Mouse (Mus musculus): ENCODE measurements at regions not wholly inside any gene's neighbourhood (a gene's known extent, or its start where the extent isn't known, plus 50 kb on each side); places are given as distances from the start of the nearest gene placed in this dataset.
"Not testable (repeated sequence)": the region's sequence is repeated elsewhere in the genome, so short reads cannot be mapped to it uniquely, and the experiment has no call there.

DNA sequence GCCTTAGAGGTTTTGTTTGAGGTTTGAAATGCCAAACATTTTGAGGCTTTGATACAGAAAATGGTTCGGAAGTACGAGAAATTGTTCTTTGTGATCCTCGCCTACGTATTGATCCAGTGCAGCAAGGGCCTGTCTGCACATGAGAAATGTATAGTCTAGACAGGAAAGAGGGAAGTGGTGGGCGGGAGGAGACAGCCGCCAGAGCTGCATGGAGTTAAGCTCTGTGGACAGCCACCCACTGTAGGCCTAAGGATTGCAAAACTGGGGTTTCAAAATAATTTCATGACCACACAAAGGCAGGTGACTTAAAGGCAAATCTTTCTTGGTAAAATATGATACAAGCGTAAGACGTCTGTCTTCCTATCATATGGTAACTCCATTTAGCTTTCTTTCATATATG, 178.4 kb downstream of the Csl start:
- DNase-seq (ENCODE audit: low read depth, low spot score) = no peak

DNA sequence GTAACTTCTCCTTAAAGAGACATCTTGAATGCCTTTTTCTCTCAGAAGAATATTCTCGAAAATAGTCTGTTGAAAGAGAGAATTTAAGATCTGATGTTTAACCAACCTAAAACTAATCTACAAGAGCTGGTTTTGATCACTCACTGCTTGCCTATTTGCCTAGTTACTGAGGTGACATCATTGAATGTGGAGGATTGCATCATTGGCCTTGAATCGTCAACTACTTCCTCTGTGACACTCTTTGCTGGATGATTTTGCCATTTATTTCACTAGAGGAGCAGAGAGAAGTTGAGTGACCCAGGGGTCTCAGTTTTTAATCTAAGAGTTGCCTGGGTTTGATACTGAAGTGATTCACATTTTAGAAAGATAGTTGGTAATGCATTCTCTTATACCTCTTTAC, 174.6 kb downstream of the Csl start:
- DNase-seq (ENCODE audit: low read depth, low spot score) = no peak

DNA sequence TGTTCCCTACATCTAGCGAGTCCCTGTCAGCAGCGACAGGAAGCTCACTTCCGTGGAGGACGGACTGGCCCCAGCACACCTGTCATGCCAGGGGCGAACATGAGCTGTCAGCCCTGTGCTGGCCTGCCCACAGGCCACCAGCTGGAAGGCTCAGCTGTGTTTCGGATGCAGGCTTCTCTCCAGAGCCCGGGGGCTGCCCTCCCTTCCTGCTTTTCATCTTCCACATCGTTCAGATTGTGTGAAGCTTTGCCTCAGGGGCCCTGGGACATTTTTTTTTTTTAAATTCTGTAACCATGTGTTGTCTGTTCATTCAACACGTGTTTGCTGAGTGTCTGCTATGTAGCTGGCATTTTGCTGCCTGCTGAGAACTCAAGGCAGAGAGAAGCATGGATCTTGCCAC, 167.2 kb downstream of the Csl start:
- DNase-seq (ENCODE audit: low read depth, low spot score) = no peak

DNA sequence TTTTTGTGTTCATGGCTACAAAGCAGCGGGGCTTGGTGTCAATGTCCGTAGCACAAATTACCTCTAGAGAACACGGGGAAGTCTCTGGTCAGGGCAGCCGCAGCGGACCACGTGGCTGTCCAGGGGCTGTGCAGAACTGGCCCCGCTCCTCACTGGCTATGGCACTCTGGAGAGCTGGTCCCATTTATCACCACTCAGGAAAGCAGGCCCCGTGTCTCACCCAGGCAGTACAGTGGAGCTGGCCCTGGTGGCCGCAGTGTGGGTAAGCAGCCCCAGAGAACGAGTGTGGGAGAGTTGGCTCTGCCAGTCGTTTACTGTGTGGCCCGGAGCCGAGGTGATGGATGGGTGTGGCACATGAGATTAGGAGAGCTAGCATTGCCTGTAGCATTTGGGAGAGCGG, 163.8 kb downstream of the Csl start:
- DNase-seq (ENCODE audit: low read depth, low spot score) = no peak

DNA sequence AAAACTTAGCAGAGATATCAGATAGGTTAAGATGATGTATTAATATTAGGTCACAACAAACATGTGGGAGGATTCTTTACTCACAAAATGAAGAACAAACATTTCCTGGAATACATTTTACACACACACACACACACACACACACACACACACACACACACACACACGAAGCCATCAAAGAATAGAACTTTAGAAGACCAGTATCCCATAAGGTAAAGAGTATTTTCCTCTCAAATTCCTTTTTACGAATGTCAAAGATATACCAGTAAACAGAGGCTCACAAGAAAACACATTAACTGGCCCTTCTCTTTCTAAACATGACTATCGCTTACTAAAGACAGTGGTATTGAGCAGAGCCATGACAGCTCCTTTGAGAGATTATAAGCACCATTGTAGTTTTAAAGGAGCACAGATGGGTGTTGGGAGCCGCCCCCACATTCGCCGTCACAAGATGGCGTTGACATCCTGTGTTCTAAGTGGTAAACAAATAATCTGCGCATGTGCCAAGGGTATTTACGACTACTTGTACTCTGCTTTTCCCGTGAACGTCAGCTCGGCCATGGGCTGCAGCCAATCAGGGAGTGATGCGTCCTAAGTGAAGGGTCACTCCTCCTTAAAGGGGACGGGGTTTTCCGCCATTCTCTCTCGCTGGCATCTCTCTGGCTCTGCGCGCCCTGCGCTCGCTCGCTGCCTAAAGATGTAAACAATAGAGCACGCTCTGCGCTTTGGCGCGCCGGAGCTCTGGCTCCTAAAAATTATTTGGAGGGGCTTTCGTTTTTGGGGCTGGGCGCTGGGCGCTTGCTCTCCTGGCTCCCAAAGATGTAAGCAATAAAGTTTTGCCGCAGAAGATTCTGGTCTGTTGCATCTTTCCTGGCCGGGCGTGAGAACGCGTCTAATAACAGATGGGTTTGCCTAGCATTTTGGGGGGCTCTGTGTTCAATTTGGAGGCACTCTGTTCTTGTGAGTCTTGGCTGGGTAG, 160.0 kb downstream of the Csl start:
- not testable (repeated sequence) for DNase-seq (ENCODE audit: low read depth, low spot score)

DNA sequence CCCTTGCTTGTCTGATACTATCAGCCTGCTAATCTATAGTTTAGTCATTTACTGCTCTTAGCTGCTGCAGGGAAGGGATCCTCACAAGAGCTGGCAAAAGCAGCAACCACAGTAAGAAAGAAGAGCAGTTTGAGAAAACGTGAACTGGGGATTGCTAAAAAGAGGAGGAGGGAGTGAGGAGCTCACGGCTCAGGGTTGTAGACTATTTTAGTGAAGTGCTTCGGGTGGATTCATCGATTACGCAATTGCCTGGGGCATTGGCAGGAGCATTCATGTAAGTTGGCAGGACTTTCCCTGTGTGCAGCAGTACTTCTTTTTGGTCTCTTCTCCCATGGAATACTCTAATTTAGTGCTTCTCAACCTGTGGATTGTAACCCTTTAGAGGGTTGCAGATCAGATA, 157.1 kb downstream of the Csl start:
- no peak for DNase-seq (ENCODE audit: low read depth, low spot score)

DNA sequence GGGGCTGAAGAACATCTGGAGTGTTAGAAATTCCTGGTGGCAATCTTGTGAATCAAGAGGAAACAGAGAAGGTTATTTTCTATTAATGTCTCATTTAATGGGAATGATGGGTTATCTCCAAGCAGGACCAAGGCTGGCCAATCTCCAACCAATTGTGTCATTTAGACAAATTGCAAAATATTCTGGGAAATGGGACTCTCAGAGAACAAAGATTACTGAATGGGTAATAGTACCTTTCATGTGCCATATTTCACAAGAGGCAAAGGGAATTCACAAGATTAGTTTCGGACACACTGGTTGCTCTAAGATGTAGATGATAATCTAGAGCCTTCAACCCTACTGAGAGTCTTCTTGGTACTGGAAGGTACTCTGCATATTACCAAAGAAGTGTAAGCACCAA, 155.3 kb downstream of the Csl start:
- DNase-seq (ENCODE audit: low read depth, low spot score) = no peak

DNA sequence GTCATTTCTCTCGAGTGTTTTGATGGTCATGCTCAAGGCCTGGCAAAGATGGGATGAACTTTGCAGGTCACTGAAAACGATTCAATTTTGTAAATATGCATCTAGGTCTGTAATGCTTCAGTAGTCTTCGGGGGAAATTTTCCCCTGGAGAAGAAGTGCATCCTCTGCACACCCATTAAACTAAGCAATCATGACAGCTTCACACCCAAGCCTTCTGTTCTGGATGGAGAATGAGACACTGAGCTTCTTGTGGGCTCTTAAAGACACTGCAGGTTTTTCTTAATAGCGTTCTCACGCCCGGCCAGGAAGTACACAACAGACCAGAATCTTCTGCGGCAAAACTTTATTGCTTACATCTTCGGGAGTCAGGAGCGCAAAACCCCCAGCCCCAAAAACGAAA, 151.0 kb downstream of the Csl start:
- DNase-seq (ENCODE audit: low read depth, low spot score) = no peak

DNA sequence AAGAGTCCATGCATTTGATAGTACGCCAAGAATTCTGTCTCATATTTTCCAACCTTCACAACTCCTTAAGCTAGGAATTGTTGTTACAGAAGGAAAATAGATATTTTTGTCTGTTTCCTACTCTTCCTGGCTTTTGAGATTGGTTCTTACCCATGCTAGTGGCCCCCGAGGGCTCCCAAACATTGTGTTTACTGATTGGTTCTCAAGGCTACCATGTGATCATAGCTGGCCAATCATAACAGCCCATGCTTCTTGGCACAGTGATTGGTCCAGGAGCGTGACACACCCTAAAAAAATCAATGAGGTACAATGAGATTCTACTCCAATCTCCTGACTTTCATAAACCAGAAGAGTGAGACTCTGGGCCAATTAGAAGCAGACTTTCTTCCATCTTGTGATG, 150.0 kb downstream of the Csl start:
- no peak for DNase-seq (ENCODE audit: low read depth, low spot score)

DNA sequence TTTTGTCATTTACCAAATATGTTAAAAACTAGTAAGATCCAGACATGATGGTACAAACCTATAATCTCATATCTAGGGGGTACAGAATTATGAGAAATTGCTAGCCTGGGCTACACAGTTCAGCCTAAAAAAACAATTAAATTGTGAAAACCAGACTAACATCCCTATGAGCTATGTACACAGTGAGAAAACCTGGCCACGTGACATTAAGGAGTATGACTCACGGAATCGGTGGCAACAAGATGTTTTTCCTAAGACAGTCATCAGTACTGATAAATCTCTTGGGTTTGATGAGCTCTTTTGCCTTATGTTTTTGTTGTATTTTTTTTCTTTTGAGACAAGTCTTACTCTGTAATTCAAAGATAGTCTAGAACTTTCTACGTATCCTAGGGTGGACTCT, 148.6 kb downstream of the Csl start:
- no peak for DNase-seq (ENCODE audit: low read depth, low spot score)

DNA sequence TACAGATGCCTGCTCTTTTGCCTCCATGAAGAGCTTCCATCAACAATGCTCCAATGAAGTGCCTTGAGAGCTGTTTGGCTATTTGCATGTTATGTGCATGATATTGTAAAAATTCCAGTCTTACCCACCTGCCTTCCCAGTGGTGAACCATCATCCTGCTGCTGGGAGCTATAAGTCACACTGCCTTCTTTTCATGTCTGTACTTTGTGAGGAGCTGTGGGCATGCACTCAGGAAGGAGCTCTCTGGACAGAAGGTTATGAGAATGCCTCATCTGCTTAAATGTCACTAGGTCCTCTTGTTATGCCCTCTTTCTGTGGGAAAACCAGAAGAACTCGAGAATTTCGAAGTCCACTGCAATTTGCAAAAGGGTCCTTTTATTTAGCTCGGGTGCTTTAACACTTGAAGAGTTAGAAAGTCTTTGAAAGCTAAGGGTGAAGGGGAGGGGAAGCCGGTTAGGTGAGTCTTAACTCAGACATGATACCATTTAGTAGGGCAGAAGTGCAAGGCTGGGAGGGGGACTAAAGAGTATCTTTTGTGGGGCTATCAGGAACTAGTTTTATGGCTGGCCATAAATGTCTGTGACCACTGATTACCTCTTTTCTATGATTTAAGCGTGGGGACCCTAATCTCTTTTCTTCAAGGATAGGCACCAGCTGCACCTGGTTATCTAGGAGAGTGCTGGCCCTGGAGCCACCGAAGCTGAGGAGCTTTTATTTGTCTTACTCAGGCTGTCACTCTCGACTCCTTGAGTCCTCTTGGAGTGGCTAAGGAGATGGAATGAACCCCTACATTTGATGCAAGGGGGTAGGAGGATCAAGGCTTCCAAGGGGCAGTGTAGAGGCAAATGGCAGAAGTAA, 144.8 kb downstream of the Csl start:
- DNase-seq (ENCODE audit: low read depth, low spot score) = no peak

DNA sequence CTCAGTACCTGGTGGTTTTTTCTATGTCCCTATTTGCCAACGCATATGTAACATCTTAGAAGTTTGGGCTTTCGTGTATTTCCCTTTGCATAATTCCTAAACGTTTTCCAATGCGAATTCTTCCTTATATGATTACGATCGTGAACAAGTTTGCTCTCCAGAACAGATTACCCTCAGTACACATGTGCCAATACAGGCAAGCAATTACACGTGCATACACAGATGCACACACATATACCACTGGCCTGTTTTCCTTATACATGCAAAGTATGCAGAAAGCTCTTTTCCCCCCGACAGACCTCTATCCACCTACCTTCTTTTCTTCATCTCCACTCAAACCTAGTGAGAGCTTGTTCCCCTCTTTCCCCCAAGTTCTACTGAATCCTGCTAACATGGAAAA, 144.1 kb downstream of the Csl start:
- DNase-seq (ENCODE audit: low read depth, low spot score) = no peak

DNA sequence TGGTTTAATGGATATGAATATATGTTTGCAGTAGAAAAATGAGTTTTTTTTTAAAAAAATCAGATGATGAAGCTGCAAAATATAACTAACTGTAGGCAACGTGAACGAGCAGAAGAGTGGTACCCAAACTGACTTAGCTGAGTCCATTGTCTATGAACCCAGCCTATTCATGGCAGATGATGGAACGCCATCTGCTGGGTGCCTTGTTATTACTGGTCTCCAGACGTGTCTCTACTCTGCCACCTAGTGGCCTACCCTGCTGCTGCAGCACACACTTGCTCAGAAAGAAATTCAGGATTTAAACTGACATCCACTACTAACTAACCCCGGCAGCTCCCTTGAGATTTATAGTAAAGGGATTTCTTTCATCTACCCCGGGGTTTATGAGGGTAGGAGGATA, 143.7 kb downstream of the Csl start:
- peak; percentile 87 for DNase-seq (ENCODE audit: low read depth, low spot score)

DNA sequence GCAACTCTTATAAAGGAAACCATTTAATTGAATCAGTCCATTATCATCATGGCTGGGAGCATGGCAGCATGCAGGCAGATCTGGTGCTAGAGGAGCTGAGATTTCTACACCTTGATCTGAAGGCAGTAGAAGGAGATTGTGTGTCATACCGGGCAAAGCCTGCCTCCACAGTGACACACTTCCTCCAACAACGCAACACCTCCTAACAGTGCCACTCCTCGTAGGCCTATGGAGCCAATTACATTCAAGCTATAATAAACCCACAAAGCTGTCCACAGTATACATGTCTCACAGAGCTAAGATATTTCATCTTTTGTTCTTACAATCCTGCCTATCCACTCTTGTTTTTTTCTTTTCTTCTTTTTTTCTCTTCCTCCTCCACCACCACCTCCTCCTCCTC, 141.8 kb downstream of the Csl start:
- DNase-seq (ENCODE audit: low read depth, low spot score) = no peak

DNA sequence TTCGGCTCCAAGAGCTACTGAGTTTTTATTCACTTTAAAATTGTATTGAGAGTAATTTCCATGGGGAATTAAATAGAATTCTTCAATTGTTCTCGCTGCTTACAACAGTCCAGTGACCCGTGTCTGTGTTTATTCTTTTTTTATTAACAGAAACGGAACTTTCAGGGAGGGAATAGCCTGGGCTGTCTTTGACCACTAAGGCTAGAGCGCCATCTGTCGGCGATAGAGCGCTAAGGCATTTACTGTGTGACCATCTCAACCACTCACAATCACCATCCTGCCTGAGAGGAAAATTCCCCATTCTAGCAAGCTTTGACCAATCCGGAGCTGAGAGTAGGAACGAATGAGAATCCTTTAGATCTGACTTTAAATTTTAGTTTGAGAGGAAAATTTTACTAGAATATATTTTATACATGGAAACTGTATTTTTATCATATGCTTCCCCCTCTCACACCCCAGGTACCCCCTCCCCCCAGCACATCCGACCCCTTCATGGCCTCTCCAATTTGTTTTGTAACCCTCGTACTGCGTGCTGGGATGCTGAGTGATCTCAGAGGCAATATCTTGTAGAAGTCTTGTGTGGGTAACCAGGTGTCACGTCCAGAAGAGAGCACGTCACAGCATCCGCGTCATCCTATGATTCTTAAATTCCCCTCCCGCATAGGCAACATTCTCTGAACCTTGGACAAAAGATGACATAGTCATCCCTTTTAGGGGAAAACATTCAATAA, 139.9 kb downstream of the Csl start:
- DNase-seq (ENCODE audit: low read depth, low spot score) = peak; percentile 83

DNA sequence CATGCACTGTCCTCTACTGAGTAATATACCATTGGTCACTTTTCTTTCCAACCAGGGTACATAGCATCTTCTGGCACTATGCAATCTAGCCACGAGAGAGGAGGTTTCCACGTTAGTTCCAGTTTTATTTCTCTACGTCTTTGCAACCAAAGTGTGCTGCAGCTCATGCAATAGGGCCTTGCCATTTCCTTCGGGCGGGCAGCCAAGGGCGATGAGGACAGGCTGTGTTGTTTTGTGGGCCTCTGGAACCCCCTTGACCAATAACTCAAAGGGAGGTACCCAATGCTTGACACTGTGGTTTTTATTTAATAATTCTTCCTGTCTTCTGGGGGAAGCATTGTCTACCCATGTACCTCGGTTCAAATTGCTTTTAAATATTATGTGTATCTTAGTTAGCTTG, 139.0 kb downstream of the Csl start:
- DNase-seq (ENCODE audit: low read depth, low spot score) = no peak

DNA sequence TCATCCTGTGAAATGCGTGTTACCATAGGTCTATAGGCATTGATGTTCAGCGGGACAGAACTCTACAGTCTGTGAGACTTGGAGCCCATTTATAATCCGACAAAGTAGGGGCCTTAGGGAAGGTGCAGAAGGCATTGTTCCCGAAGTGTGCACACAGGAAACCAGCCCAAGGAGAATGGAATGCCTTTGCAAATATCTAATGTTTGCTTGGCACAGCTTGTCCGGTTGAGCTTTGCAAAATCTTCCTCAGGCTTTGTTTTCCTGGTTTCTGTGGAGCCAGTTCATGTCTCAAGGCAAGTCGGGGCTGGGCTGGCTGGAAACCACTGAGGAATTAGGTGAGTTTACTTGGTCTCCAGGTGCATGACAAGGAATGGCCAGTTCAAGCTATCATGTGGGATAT, 132.1 kb downstream of the Csl start:
- DNase-seq (ENCODE audit: low read depth, low spot score) = no peak

DNA sequence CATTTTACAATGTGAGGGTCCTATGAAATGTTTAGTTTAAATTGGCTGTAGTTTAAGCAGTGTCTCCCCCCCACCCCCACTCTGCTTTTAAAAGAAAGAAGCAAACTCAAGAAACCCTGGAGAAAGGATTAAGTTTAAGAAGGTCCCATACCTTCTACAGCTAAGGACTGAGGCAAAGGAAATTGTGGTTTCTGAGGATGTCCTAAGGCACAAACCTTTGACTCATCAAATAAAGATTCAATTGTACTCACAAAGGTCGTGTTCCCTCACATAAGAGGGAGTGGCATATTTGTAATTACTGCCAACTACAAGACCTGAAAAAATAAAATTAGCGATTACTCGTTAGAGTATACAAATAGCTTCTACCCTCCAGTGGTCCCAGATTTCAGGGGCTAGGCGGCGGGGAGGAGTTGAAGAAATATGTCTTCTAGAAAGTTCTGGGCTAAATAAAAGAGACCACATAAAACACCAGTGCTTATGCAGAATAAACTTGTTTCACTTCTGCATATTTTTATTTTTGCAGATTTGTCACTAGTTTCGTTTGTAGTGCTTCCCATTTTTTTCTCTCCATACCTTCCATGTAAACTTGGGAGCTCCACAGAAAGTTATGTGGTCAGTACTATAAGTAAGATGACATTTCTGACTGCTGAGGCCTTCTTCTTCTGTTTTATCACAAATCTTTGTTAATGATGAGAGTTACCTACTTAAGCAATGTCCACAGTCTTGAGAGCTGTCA, 127.0 kb downstream of the Csl start:
- DNase-seq (ENCODE audit: low read depth, low spot score) = no peak

DNA sequence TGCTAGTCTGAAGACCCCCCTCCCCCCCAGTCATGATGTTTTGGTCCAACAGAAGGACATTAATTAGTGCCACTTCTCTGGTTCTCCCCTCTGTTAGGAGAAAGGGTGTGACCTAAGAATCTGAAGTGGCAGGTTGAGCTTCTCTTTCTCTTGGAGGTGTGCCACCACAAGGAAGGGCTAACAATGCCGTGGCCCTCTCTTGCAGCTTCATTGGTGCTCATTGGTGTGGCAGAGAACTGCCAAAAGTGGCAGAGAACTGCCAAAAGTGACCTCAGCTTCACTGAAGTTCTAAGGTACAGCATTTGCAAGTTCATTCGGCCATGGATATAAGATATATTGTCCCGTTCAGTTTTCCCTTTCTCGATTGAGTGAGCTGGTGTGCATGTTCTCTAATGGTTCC, 123.7 kb downstream of the Csl start:
- DNase-seq (ENCODE audit: low read depth, low spot score) = no peak

DNA sequence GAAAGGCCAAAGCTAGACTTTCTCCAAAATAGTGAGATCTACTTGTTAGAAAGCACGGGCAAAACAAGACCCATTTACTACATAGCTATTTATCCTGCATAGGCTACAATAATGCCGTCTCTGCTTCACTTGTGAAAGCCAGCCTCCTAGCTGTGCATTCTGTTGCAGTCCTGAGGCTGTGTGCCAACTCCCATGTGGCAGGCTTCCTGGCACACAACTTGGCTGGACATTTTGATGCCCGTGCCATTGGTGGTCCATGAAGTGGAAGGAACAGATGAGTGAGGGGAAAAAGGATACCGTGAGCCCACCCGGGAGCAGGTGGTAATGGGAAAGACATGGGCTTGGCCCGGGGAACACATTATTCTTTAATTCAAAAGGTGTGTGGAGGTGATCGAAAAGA, 120.4 kb downstream of the Csl start:
- DNase-seq (ENCODE audit: low read depth, low spot score) = no peak

DNA sequence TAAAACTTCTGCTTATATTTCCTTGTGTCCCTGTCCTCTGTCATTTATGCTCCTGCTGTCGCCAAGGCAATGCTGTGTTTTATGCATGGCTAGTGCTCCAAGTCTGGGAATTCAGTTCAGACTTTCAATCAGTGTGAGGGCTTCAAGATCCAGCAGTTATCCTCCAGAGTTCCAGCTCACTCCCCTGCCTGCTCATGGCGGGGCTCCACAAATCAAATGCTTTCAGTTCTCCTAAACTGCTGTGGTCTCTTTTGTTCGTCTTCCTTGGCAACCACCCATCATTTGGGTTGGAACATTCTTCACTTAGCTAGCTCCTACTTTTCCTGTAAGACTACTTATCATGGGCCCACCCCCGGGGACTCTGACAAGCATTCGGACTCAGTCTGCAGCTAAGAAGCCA, 120.0 kb downstream of the Csl start:
- no peak for DNase-seq (ENCODE audit: low read depth, low spot score)

All from ZHBTc4 (cell line).